Mouse (Mus musculus) ES-E14 (cell line): ENCODE results near the gene Efna2. TPM values are rescaled to one million over a fixed set of nuclear protein-coding genes. Genes with fewer than 3 reads are reported as not detected.

ENCODE experiments used
- DNase-seq: peaks from one replicate; pipeline ENCODE4 v3.0.0-alpha.2; 2013; ENCODE audit warnings: low read depth, low spot score
- H3K27ac ChIP-seq: 2 replicates; pipeline ENCODE4 v1.5.1; 2012; ENCODE audit warnings: low read depth, mild to moderate bottlenecking, low read length, moderate library complexity, mixed read lengths; ENCODE audit not compliant: poor library complexity, insufficient read depth, severe bottlenecking
- H3K36me3 ChIP-seq: 2 replicates; pipeline ENCODE4 v1.6.1; 2012; ENCODE audit warnings: mild to moderate bottlenecking, low read length, moderate library complexity, mixed read lengths; ENCODE audit not compliant: control insufficient read depth, poor library complexity, insufficient read depth, severe bottlenecking
- H3K4me1 ChIP-seq, 2 experiments: fragments of 150-350 bp in 1 of 2; sonication (generic) in 1 of 2; 2 replicates each; pipeline ENCODE4 v1.6.1; 2012; ENCODE audit warnings: low read length in 2 of 2, mild to moderate bottlenecking in 1 of 2, mixed read lengths in 1 of 2; ENCODE audit not compliant: control insufficient read depth in 2 of 2, insufficient read depth in 2 of 2, poor library complexity in 1 of 2
- H3K4me3 ChIP-seq, 2 experiments: fragments of 150-350 bp in 1 of 2; sonication (generic) in 1 of 2; 2 replicates each; pipeline ENCODE4 v1.5.1; 2012; ENCODE audit warnings: low read length in 2 of 2, low read depth in 1 of 2, mild to moderate bottlenecking in 1 of 2, mixed read lengths in 1 of 2; ENCODE audit not compliant: insufficient read depth in 1 of 2, poor library complexity in 1 of 2, severe bottlenecking in 1 of 2
- H3K9ac ChIP-seq: 2 replicates; pipeline ENCODE4 v1.6.1; 2012; ENCODE audit warnings: low read depth, mild to moderate bottlenecking, low read length, mixed read lengths; ENCODE audit not compliant: poor library complexity, insufficient read depth, severe bottlenecking
- H3K9me3 ChIP-seq: fragments of 150-350 bp; sonication (generic); 2 replicates; pipeline ENCODE4 v1.6.1; 2012; ENCODE audit warnings: low read depth, mild to moderate bottlenecking, low read length; ENCODE audit not compliant: control insufficient read depth, insufficient read depth
- CHD2 ChIP-seq: IDR thresholded peaks from 2 replicates; pipeline ENCODE4 v1.6.1; 2014; ENCODE audit warnings: mild to moderate bottlenecking, low read depth, low read length, inconsistent platforms
- HCFC1 ChIP-seq: IDR thresholded peaks from 2 replicates; pipeline ENCODE4 v1.6.1; 2012; ENCODE audit warnings: low read length, inconsistent platforms, borderline replicate concordance; ENCODE audit not compliant: insufficient read depth
- MAFK ChIP-seq: IDR thresholded peaks from 2 replicates; pipeline ENCODE4 v1.6.1; 2014; ENCODE audit warnings: mild to moderate bottlenecking, low read depth, low read length, inconsistent platforms; ENCODE audit not compliant: insufficient read depth
- ZC3H11A ChIP-seq: IDR thresholded peaks from 2 replicates; pipeline ENCODE4 v1.6.1; 2012; ENCODE audit warnings: low read depth, mild to moderate bottlenecking, inconsistent platforms, low read length, borderline replicate concordance
- ZNF384 ChIP-seq: IDR thresholded peaks from 2 replicates; pipeline ENCODE4 v1.6.1; 2012; ENCODE audit warnings: low read depth, low read length, inconsistent platforms
- in situ Hi-C, 2 experiments: fragments of 600-800 bp; cut with MboI; formaldehyde crosslinking; loops; one replicate each; pipeline ENCODE4 v1.15.1; 2025; ENCODE audit warnings: low sequenced_read_pairs in 2 of 2, inconsistent platforms in 1 of 2; ENCODE audit not compliant: unreplicated experiment in 2 of 2
- total RNA-seq: library from RNA; depleted of rRNA; stranded (reverse); fragments of 300-350 nt; gene quantifications from 2 replicates; pipeline ENCODE4 v1.2.3, GENCODE M21; 2012

The Efna2 gene
- total RNA-seq, 1 experiment = 2.7 TPM

GRCm38 (mm10) chr10:80135641-80136040 lies 43.6 kb upstream of the Efna2 start:
- Histone ChIP-seq H3K36me3 (peaks cover 37% of the 10 kb centered on the region), H3K9me3 (no peaks in the 10 kb centered on the region), H3K4me3 (no peak overlapping the region), H3K9ac (no peak overlapping the region), H3K4me1 (peaks cover 5 to 21% of the 10 kb centered on the region in 2 experiments; a peak in 3 of 4 replicates), H3K27ac (no peak overlapping the region)
- in situ Hi-C loops = no loop called here
- TF ChIP-seq CHD2 (no peak), ZC3H11A (no peak), ZNF384 (no peak), MAFK (no peak), HCFC1 (no peak)
- no peak for DNase-seq

GRCm38 (mm10) chr10:80136179-80136951 lies 42.9 kb upstream of the Efna2 start:
- Histone ChIP-seq H3K4me1 (peaks cover 5 to 16% of the 10 kb centered on the region in 2 experiments; a peak in 3 of 4 replicates), H3K36me3 (peaks cover 33% of the 10 kb centered on the region), H3K27ac (no peak overlapping the region), H3K9me3 (no peaks in the 10 kb centered on the region), H3K9ac (peak overlapping the region; percentile 29; the same call in 1 of the 2 replicates), H3K4me3 (peak overlapping the region; percentile 48 to 71)
- no peak for DNase-seq
- in situ Hi-C loops = no loop called here
- no peak for TF ChIP-seq CHD2
- TF ChIP-seq ZC3H11A = no peak
- TF ChIP-seq MAFK = no peak
- no peak for TF ChIP-seq ZNF384
- no peak for TF ChIP-seq HCFC1

GRCm38 (mm10) chr10:80136952-80137625 lies 42.2 kb upstream of the Efna2 start:
- H3K27ac ChIP-seq = no peak overlapping the region
- peak overlapping the region; percentile 48 to 71 for H3K4me3 ChIP-seq
- peaks cover 5 to 14% of the 10 kb centered on the region in 2 experiments; a peak in 3 of 4 replicates for H3K4me1 ChIP-seq
- TF ChIP-seq ZNF384 = no peak
- TF ChIP-seq MAFK = no peak
- no peak for TF ChIP-seq CHD2
- no peak for TF ChIP-seq HCFC1
- no peak for TF ChIP-seq ZC3H11A
- H3K9ac ChIP-seq = peak overlapping the region; percentile 29; the same call in 1 of the 2 replicates
- peaks cover 33% of the 10 kb centered on the region for H3K36me3 ChIP-seq
- in situ Hi-C loops = no loop called here
- no peak for DNase-seq
- no peaks in the 10 kb centered on the region for H3K9me3 ChIP-seq

GRCm38 (mm10) chr10:80137626-80138552 lies 41.4 kb upstream of the Efna2 start:
- in situ Hi-C loops = no loop called here
- no peaks in the 10 kb centered on the region for H3K9me3 ChIP-seq
- peak overlapping the region; percentile 83 for H3K9ac ChIP-seq
- TF ChIP-seq MAFK = no peak
- H3K4me3 ChIP-seq = peak overlapping the region; percentile 71 to 97
- H3K4me1 ChIP-seq = peaks cover 5 to 14% of the 10 kb centered on the region in 2 experiments; a peak in 3 of 4 replicates
- H3K27ac ChIP-seq = peak overlapping the region; percentile 48; the same call in 1 of the 2 replicates
- DNase-seq = no peak
- peaks cover 27% of the 10 kb centered on the region for H3K36me3 ChIP-seq
